Mouse (Mus musculus) cerebellum, postnatal 4 days (tissue): ENCODE measurements at regions not wholly inside any gene's neighbourhood (a gene's known extent, or its start where the extent isn't known, plus 50 kb on each side); places are given as distances from the start of the nearest gene placed in this dataset.

Source experiments
- DNase-seq, 2 experiments: peaks; one replicate each; pipeline ENCODE4 v3.0.0; 2022; ENCODE audit warnings: low spot score in 2 of 2, mixed read lengths in 1 of 2

DNA sequence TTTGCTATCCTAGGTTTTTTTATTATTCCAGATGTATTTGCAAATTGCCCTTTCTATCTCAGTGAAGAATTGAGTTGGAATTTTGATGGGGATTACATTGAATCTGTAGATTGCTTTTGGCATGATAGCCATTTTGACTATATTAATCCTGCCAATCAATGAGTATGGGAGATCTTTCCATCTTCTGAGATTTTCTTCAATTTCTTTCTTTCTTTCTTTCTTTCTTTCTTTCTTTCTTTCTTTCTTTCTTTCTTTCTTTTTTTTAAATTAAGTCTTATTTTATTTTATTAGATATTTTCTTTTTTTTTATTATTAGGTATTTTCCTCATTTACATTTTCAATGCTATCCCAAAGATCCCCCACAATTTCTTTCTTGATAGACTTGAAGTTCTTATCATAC is 719.7 kb downstream of the Gm6685 start:
- peak; percentile 88 to 90 for DNase-seq
